Mouse (Mus musculus) layer of hippocampus, postnatal 25 days (tissue): Measurements from ENCODE around the gene Serinc4. TPM values are rescaled to one million over a fixed set of nuclear protein-coding genes. Genes with fewer than 3 reads are reported as not detected.
A peak's percentile ranks its signal among the peaks of the same experiment; 100 is the strongest.

ENCODE experiments used
- DNase-seq, 2 experiments: peaks; one replicate each; pipeline ENCODE4 v3.0.0; 2022; ENCODE audit warnings: mixed read lengths in 2 of 2, low spot score in 1 of 2; ENCODE audit errors: extremely low spot score in 1 of 2
- total RNA-seq, 2 experiments: library from RNA; stranded (reverse); gene quantifications; 2 replicates each; pipeline ENCODE4 v1.2.3; 2021

The Serinc4 gene
- total RNA-seq, 2 experiments from 2014 or later, result 0.63 to 0.64 TPM

- DNase-seq, result peak; percentile 93 to 97
Measured at GRCm38 (mm10) chr2:121448739-121449535, 7.6 kb downstream of the Serinc4 start, which contains the start of gene Serf2. TSS of gene Serf2 (plus strand) at chr2:121449195.

GRCm38 (mm10) chr2:121448136-121448535 lies 8.4 kb downstream of the Serinc4 start:
- DNase-seq, result peak in 1 of 2 experiments; percentile 38

GRCm38 (mm10) chr2:121447006-121447405 lies 9.6 kb downstream of the Serinc4 start:
- DNase-seq, result no peak

GRCm38 (mm10) chr2:121446506-121446905 lies 10.1 kb downstream of the Serinc4 start:
- DNase-seq, result no peak

- no peak for DNase-seq
Measured at GRCm38 (mm10) chr2:121445117-121445516, 11.5 kb downstream of the Serinc4 start.

GRCm38 (mm10) chr2:121444178-121444577 lies 12.4 kb downstream of the Serinc4 start, which contains the start of gene Ell3:
TSS of gene Ell3 (minus strand) at chr2:121444278.
- no peak for DNase-seq

GRCm38 (mm10) chr2:121443068-121443349 lies 13.6 kb downstream of the Serinc4 start:
- no peak for DNase-seq

- DNase-seq, result no peak
Measured at GRCm38 (mm10) chr2:121442259-121443067, 14.1 kb downstream of the Serinc4 start.

- DNase-seq, result no peak
Measured at GRCm38 (mm10) chr2:121441800-121442199, 14.8 kb downstream of the Serinc4 start.

- DNase-seq, result no peak
Measured at GRCm38 (mm10) chr2:121440834-121441605, 15.6 kb downstream of the Serinc4 start.

- no peak for DNase-seq
Measured at GRCm38 (mm10) chr2:121439746-121440145, 16.8 kb downstream of the Serinc4 start.

GRCm38 (mm10) chr2:121434854-121435253 lies 21.7 kb downstream of the Serinc4 start:
- no peak for DNase-seq

- DNase-seq, result no peak
Measured at GRCm38 (mm10) chr2:121425890-121426289, 30.7 kb downstream of the Serinc4 start.

- DNase-seq, result no peak
Measured at GRCm38 (mm10) chr2:121423166-121423565, 33.4 kb downstream of the Serinc4 start.

- no peak for DNase-seq
Measured at GRCm38 (mm10) chr2:121418476-121418875, 38.1 kb downstream of the Serinc4 start.

GRCm38 (mm10) chr2:121416356-121416755 lies 40.2 kb downstream of the Serinc4 start:
- no peak for DNase-seq

- no peak for DNase-seq
Measured at GRCm38 (mm10) chr2:121415591-121415990, 41.0 kb downstream of the Serinc4 start.

- DNase-seq, result no peak
Measured at GRCm38 (mm10) chr2:121415103-121415502, 41.5 kb downstream of the Serinc4 start.

- DNase-seq, result no peak
Measured at GRCm38 (mm10) chr2:121414139-121414685, 42.4 kb downstream of the Serinc4 start.

GRCm38 (mm10) chr2:121413387-121414042 lies 43.1 kb downstream of the Serinc4 start, which contains the start of the genes Pdia3 and Catsper2:
TSS of gene Pdia3 (plus strand) at chr2:121413775.
TSS of gene Catsper2 (minus strand) at chr2:121413792.
- DNase-seq, result peak; percentile 87 to 95
